Comparison of ENCODE assay signal across 7 mouse cellular contexts in the genomic region with DNA sequence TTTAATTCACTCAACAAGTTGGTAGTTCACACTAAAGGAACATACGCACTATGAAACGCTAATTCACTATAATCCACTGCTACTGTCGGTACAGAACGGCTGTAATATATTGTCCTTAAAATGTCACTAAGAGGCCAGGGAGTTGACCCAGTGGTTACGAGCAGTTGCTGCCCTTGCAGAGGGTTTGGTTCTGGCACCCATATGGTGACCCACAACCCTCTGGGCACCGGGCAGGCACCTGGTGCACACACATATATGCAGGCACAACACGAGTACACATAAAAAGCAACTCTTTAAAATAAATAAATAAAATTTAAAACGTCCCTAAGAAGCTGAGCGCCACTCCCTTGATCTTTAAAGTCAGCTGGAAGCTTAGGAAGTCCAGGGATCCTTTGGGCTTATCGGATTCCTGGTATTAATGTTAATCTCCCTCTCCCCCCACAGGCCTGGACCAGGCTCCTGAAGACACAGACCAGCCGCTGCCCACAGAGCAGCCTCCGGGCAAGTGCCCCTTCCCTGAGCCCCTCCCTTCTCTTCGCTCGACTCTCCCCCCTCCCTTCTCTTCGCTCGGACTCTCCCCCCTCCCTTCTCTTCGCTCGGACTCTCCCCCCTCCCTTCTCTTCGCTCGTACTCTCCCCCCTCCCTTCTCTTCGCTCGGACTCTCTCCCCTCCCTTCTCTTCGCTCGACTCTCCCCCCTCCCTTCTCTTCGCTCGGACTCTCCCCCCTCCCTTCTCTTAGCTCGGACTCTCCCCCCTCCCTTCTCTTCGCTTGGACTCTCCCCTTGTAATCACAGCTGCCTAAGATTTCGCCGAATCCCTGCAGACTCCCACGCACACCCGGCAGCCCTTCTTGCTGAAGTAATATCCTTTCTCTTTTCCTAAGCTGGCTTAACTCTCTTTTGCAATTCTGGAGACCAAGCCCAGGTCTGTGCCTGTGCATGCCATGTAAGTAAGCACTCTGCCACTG. TPM values are rescaled to one million over a fixed set of nuclear protein-coding genes. Genes with fewer than 3 reads are reported as not detected.
DNase-seq lines count a peak whose midpoint lies in the region; ATAC-seq lines count a peak whose summit lies in the region.

No protein-coding gene starts in this region.

- H3K4me3 ChIP-seq in embryonic facial prominence, embryonic 12.5 days = peak overlapping the region; percentile 26
- peak overlapping the region; percentile 17 for H3K4me3 ChIP-seq in intestine, embryonic 15.5 days (replicated peaks)
- peak overlapping the region; percentile 33 for H3K4me3 ChIP-seq in midbrain, embryonic 12.5 days

- no peaks in the 10 kb centered on the region for H3K36me3 ChIP-seq in embryonic facial prominence, embryonic 12.5 days
- H3K36me3 ChIP-seq in intestine, embryonic 15.5 days = no peaks in the 10 kb centered on the region
- no peaks in the 10 kb centered on the region for H3K36me3 ChIP-seq in midbrain, embryonic 12.5 days

- peaks cover 17% of the 10 kb centered on the region for H3K27me3 ChIP-seq in embryonic facial prominence, embryonic 12.5 days
- H3K27me3 ChIP-seq in intestine, embryonic 15.5 days (replicated peaks) = 0 out of 2 replicates have a peak, but pooled peaks cover 5% of the 10 kb centered on the region
- H3K27me3 ChIP-seq in midbrain, embryonic 12.5 days = peaks cover 19% of the 10 kb centered on the region

- peak; percentile 36 to 50 for DNase-seq in layer of hippocampus, adult 18-20 months (ENCODE audit: low spot score in 2 of 2)
- DNase-seq in layer of hippocampus, postnatal 14 days (ENCODE audit: low spot score in 2 of 2) = no peak
- DNase-seq in adrenal gland, postnatal 4 days (ENCODE audit: low spot score in 2 of 2) = no peak

- WGBS in embryonic facial prominence, embryonic 12.5 days = 7% methylated on average over 31 of the region's 32 CpGs
- 7% methylated on average over 26 of the region's 32 CpGs for WGBS in intestine, embryonic 15.5 days
- 10% methylated on average over 28 of the region's 32 CpGs for WGBS in midbrain, embryonic 12.5 days

- H3K27ac ChIP-seq in embryonic facial prominence, embryonic 12.5 days = no peak overlapping the region
- H3K27ac ChIP-seq in intestine, embryonic 15.5 days = no peak overlapping the region
- peak overlapping the region; percentile 60 for H3K27ac ChIP-seq in midbrain, embryonic 12.5 days (replicated peaks)

- ATAC-seq in embryonic facial prominence, embryonic 12.5 days (ENCODE audit: insufficient number of reproducible peaks, insufficient read depth, low FRiP score, low TSS enrichment) = no peak
- 0 out of 2 replicates have a peak, but pooled peaks have one; percentile 28 for ATAC-seq in intestine, embryonic 15.5 days
- peak; percentile 84 for ATAC-seq in midbrain, embryonic 12.5 days (ENCODE audit: low FRiP score, low read depth)
- ATAC-seq in megakaryocyte-erythroid progenitor cell, adult 5-6 weeks (replicated peaks; ENCODE audit: low FRiP score, low TSS enrichment, poor library complexity, severe bottlenecking) = no peak

- no peak overlapping the region for H3K9ac ChIP-seq in embryonic facial prominence, embryonic 12.5 days
- no peak overlapping the region for H3K9ac ChIP-seq in intestine, embryonic 15.5 days
- peak overlapping the region; percentile 41 for H3K9ac ChIP-seq in midbrain, embryonic 12.5 days (replicated peaks)

- peak overlapping the region; percentile 52 for H3K4me2 ChIP-seq in embryonic facial prominence, embryonic 12.5 days (replicated peaks)
- H3K4me2 ChIP-seq in intestine, embryonic 15.5 days (replicated peaks) = peak overlapping the region; percentile 53
- H3K4me2 ChIP-seq in midbrain, embryonic 12.5 days (replicated peaks) = peak overlapping the region; percentile 48

- H3K4me1 ChIP-seq in embryonic facial prominence, embryonic 12.5 days = peaks cover 3% of the 10 kb centered on the region; the same call in 1 of the 2 replicates
- H3K4me1 ChIP-seq in intestine, embryonic 15.5 days (replicated peaks) = peaks cover 4% of the 10 kb centered on the region
- H3K4me1 ChIP-seq in midbrain, embryonic 12.5 days = peaks cover 10% of the 10 kb centered on the region

- H3K9me3 ChIP-seq in embryonic facial prominence, embryonic 12.5 days = no peaks in the 10 kb centered on the region
- no peaks in the 10 kb centered on the region for H3K9me3 ChIP-seq in intestine, embryonic 15.5 days
- no peaks in the 10 kb centered on the region for H3K9me3 ChIP-seq in midbrain, embryonic 12.5 days

RNA-seq across cellular contexts. Expression of a gene that starts 15.7 kb away (rescaled TPM):
- total RNA-seq in layer of hippocampus, adult 18-20 months (2021) = not detected
- total RNA-seq in layer of hippocampus, postnatal 14 days (2021) = not detected
- polyA plus RNA-seq in embryonic facial prominence, embryonic 12.5 days (2016; fragmentation: Nextera tagmentation; extraction: Ambion mirVana) = not detected in 2 replicates
- 5.0 and 5.2 TPM in 2 replicates for polyA plus RNA-seq in intestine, embryonic 15.5 days (2015; fragmentation: Nextera tagmentation; extraction: Ambion mirVana)
- polyA plus RNA-seq in midbrain, embryonic 12.5 days (2016; fragmentation: Nextera tagmentation; extraction: Ambion mirVana) = 0.39 TPM in 1 of 2 replicates, not detected in the other
- total RNA-seq in adrenal gland, postnatal 4 days (2021) = 10 to 100 TPM; 11.6 to 24.9 TPM
- total RNA-seq in megakaryocyte-erythroid progenitor cell, adult 5-6 weeks (2014; fragmentation: Nextera tagmentation) = not detected in 2 replicates
- total RNA-seq in megakaryocyte-erythroid progenitor cell, adult 5-6 weeks (2017) = not detected in 2 replicates

RNA-seq across cellular contexts. Expression of a gene that starts 19.6 kb away (rescaled TPM):
- total RNA-seq in layer of hippocampus, adult 18-20 months (2021) = 1 to 10 TPM in 1 of 2 experiments, under 1 TPM in 1; 0.96 to 1.8 TPM
- 1 to 10 TPM; 1.2 to 1.3 TPM for total RNA-seq in layer of hippocampus, postnatal 14 days (2021)
- polyA plus RNA-seq in embryonic facial prominence, embryonic 12.5 days (2016; fragmentation: Nextera tagmentation; extraction: Ambion mirVana) = 0.10 and 0.29 TPM in 2 replicates
- polyA plus RNA-seq in intestine, embryonic 15.5 days (2015; fragmentation: Nextera tagmentation; extraction: Ambion mirVana) = 1.3 and 3.3 TPM in 2 replicates
- polyA plus RNA-seq in midbrain, embryonic 12.5 days (2016; fragmentation: Nextera tagmentation; extraction: Ambion mirVana) = 0.58 and 1.1 TPM in 2 replicates
- total RNA-seq in adrenal gland, postnatal 4 days (2021) = 1 to 10 TPM in 1 of 2 experiments, under 1 TPM in 1; 0.08 to 7.1 TPM
- 1.7 TPM in 1 of 2 replicates, not detected in the other for total RNA-seq in megakaryocyte-erythroid progenitor cell, adult 5-6 weeks (2014; fragmentation: Nextera tagmentation)
- 1.9 TPM in 1 of 2 replicates, not detected in the other for total RNA-seq in megakaryocyte-erythroid progenitor cell, adult 5-6 weeks (2017)

RNA-seq across cellular contexts. Expression of a gene that starts 20.2 kb away (rescaled TPM):
- 10 to 100 TPM; 11.9 to 17.4 TPM for total RNA-seq in layer of hippocampus, adult 18-20 months (2021)
- 10 to 100 TPM in 1 of 2 experiments, 1 to 10 TPM in 1; 8.5 to 15.5 TPM for total RNA-seq in layer of hippocampus, postnatal 14 days (2021)
- 0.46 and 0.52 TPM in 2 replicates for polyA plus RNA-seq in embryonic facial prominence, embryonic 12.5 days (2016; fragmentation: Nextera tagmentation; extraction: Ambion mirVana)
- polyA plus RNA-seq in intestine, embryonic 15.5 days (2015; fragmentation: Nextera tagmentation; extraction: Ambion mirVana) = 2.0 and 3.0 TPM in 2 replicates
- 1.6 and 4.7 TPM in 2 replicates for polyA plus RNA-seq in midbrain, embryonic 12.5 days (2016; fragmentation: Nextera tagmentation; extraction: Ambion mirVana)
- 1 to 10 TPM in 1 of 2 experiments, under 1 TPM in 1; 0.14 to 1.3 TPM for total RNA-seq in adrenal gland, postnatal 4 days (2021)
- total RNA-seq in megakaryocyte-erythroid progenitor cell, adult 5-6 weeks (2014; fragmentation: Nextera tagmentation) = not detected in 2 replicates
- not detected in 2 replicates for total RNA-seq in megakaryocyte-erythroid progenitor cell, adult 5-6 weeks (2017)

RNA-seq across cellular contexts. Expression of a gene that starts 32.4 kb away (rescaled TPM):
- total RNA-seq in layer of hippocampus, adult 18-20 months (2021) = 1,000 to 10,000 TPM; 1,425 to 1,440 TPM
- 100 to 1,000 TPM; 981 to 987 TPM for total RNA-seq in layer of hippocampus, postnatal 14 days (2021)
- 66.5 and 74.7 TPM in 2 replicates for polyA plus RNA-seq in embryonic facial prominence, embryonic 12.5 days (2016; fragmentation: Nextera tagmentation; extraction: Ambion mirVana)
- 39.0 and 40.8 TPM in 2 replicates for polyA plus RNA-seq in intestine, embryonic 15.5 days (2015; fragmentation: Nextera tagmentation; extraction: Ambion mirVana)
- 301 and 324 TPM in 2 replicates for polyA plus RNA-seq in midbrain, embryonic 12.5 days (2016; fragmentation: Nextera tagmentation; extraction: Ambion mirVana)
- total RNA-seq in adrenal gland, postnatal 4 days (2021) = 10 to 100 TPM; 49.5 to 59.1 TPM
- not detected in 2 replicates for total RNA-seq in megakaryocyte-erythroid progenitor cell, adult 5-6 weeks (2014; fragmentation: Nextera tagmentation)
- not detected in 2 replicates for total RNA-seq in megakaryocyte-erythroid progenitor cell, adult 5-6 weeks (2017)

RNA-seq across cellular contexts. Expression of a gene that starts 56.2 kb away (rescaled TPM):
- 1 to 10 TPM; 3.0 to 4.2 TPM for total RNA-seq in layer of hippocampus, adult 18-20 months (2021)
- 1 to 10 TPM; 3.7 to 3.8 TPM for total RNA-seq in layer of hippocampus, postnatal 14 days (2021)
- polyA plus RNA-seq in embryonic facial prominence, embryonic 12.5 days (2016; fragmentation: Nextera tagmentation; extraction: Ambion mirVana) = 2.1 and 2.9 TPM in 2 replicates
- 2.1 and 2.4 TPM in 2 replicates for polyA plus RNA-seq in intestine, embryonic 15.5 days (2015; fragmentation: Nextera tagmentation; extraction: Ambion mirVana)
- polyA plus RNA-seq in midbrain, embryonic 12.5 days (2016; fragmentation: Nextera tagmentation; extraction: Ambion mirVana) = 1.4 TPM in 2 replicates
- 1 to 10 TPM; 2.1 to 2.3 TPM for total RNA-seq in adrenal gland, postnatal 4 days (2021)
- 0.89 and 9.0 TPM in 2 replicates for total RNA-seq in megakaryocyte-erythroid progenitor cell, adult 5-6 weeks (2014; fragmentation: Nextera tagmentation)
- total RNA-seq in megakaryocyte-erythroid progenitor cell, adult 5-6 weeks (2017) = 0.80 and 3.1 TPM in 2 replicates

Comparison
In these comparisons a context has a peak if more than half of its experiments do, and no peak if none do; other contexts are left out.
1. DNase-seq: peak in layer of hippocampus, adult 18-20 months (2 of 2); none in layer of hippocampus, postnatal 14 days (0 of 2) and adrenal gland, postnatal 4 days (0 of 2).
2. ATAC-seq: peak in intestine, embryonic 15.5 days (single experiment) and midbrain, embryonic 12.5 days (single experiment); none in embryonic facial prominence, embryonic 12.5 days (single experiment) and megakaryocyte-erythroid progenitor cell, adult 5-6 weeks (single experiment).
3. RNA of a gene that starts 15.7 kb away (total RNA-seq): 11.6 to 24.9 TPM in adrenal gland, postnatal 4 days; not detected in layer of hippocampus, postnatal 14 days, not detected in layer of hippocampus, adult 18-20 months and not detected in megakaryocyte-erythroid progenitor cell, adult 5-6 weeks; every median in the first group is over 4 times any median in the second.
4. RNA of a gene that starts 20.2 kb away (total RNA-seq): 11.9 to 17.4 TPM in layer of hippocampus, adult 18-20 months and 8.5 to 15.5 TPM in layer of hippocampus, postnatal 14 days; 0.14 to 1.3 TPM in adrenal gland, postnatal 4 days and not detected in megakaryocyte-erythroid progenitor cell, adult 5-6 weeks; every median in the first group is over 4 times any median in the second.
5. Peak in every context shown above with its lines, with median percentiles within 50 percentile points of each other: H3K4me2 ChIP-seq and H3K4me3 ChIP-seq.